In genomic region chr11:43700291-43700690, GRCm38 (mm10) we compare ENCODE assay signal across 9 mouse cellular contexts.
"Had no signal": no experiment of that assay in that cellular context is flagged by ENCODE, and none has a peak within 500 bp of the region (broad histone marks: within the 10 kb centered on the region; RNA-seq: fewer than 3 reads in every experiment).

No protein-coding gene starts in this region.

- H3K27me3 ChIP-seq: limb, embryonic 15.5 days; midbrain, embryonic 13.5 days had no signal

- H3K4me1 ChIP-seq: limb, embryonic 15.5 days had no signal

- H3K27ac ChIP-seq: limb, embryonic 15.5 days; midbrain, embryonic 13.5 days had no signal

- H3K4me3 ChIP-seq: limb, embryonic 15.5 days; midbrain, embryonic 13.5 days had no signal

- H3K9me3 ChIP-seq: limb, embryonic 15.5 days; midbrain, embryonic 13.5 days had no signal

- ATAC-seq: midbrain, embryonic 13.5 days had no signal

- DNase-seq: kidney, adult 11 months; kidney, postnatal 36 days; layer of hippocampus, adult 9-11 months; layer of hippocampus, postnatal 36 days; lung, adult 18-20 months; right cerebral cortex, postnatal 14 days; thymus, postnatal 36 days had no signal
